ENCODE assay signal across 8 mouse cellular contexts in the genomic region with DNA sequence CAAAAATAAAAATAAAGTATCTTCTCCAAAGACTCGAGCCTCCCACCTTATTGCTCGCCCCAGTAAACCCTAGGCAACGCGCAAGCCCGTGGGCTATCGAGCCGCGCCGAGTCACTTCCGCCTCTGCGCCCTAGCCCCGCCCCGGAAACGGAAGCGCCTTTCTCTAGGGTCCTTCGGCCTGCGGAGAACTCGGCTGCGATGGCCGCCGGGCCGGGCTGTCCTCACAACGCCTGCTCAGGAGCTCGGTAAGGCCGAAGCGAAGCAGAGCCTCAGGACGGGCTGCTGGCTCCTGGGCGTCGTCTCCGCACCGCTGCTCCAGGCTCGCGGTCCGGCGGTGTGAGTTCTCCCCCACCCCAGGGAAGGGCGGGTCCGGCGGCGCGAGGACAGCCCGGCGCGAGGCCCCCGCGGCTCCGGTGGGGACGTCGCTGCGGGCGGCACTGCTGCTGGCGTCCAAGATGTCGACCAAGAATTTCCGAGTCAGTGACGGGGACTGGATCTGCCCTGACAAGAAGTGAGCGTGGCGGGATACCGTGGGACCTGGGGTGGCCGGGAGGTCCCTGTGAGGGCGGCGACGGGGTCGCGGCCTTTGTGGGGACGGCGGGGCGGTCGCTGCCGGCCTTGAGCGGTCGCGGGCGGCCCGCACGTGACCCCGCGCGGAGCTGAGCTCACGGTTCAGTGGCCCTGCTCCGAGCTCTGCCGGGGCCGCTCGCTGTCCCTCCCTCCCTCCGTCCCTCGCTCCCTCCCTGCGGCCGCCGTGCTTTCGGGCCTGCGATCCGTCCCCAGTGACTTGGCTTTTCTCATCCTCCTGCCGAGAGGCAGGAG. TPM values are rescaled to one million over a fixed set of nuclear protein-coding genes. Genes with fewer than 3 reads are reported as not detected.
A peak's percentile ranks its signal among the peaks of the same experiment; 100 is the strongest.
DNase-seq lines count a peak whose midpoint lies in the region; ATAC-seq and TF ChIP-seq lines count a peak whose summit lies in the region.

A gene (plus strand): TSS at position 197 of the 822 bp plus-strand sequence.

- intact Hi-C loops in heart, postnatal 36 days (cut with DNase I): loop anchor here (1.0 to 5.0 kb wide), 2 partner anchors 413 to 498 kb away; a partner anchor contains a TSS

- H3K4me1 ChIP-seq in cerebellum, adult 2 months (ENCODE audit: control insufficient read depth, insufficient read depth, low read length): peaks cover 3% of the 10 kb centered on the region; the same call in 1 of the 2 replicates
- H3K4me1 ChIP-seq in forebrain, postnatal 0 days (ENCODE audit: insufficient read depth): peaks cover 14% of the 10 kb centered on the region; the same call in 1 of the 2 replicates
- no peaks in the 10 kb centered on the region; the same call in 1 of the 2 replicates for H3K4me1 ChIP-seq in lung, embryonic 14.5 days (ENCODE audit: insufficient read depth)

- WGBS in cerebellum, adult 2 months: under 1% methylated on average over 82 of the region's 91 CpGs
- under 1% methylated on average over 83 of the region's 91 CpGs for WGBS in forebrain, postnatal 0 days
- WGBS in lung, embryonic 14.5 days: under 1% methylated on average over 80 of the region's 91 CpGs

- H3K4me2 ChIP-seq in forebrain, postnatal 0 days (ENCODE audit: low read depth): peak within 1 kb of the TSS; percentile 67
- H3K4me2 ChIP-seq in lung, embryonic 14.5 days: peak within 1 kb of the TSS; percentile 88

- ATAC-seq in forebrain, postnatal 0 days: peak; percentile 97
- peak; percentile 98 for ATAC-seq in lung, embryonic 14.5 days (ENCODE audit: insufficient read depth)
- ATAC-seq in neutrophil, adult 5-6 weeks (ENCODE audit: extremely low read depth, insufficient number of reproducible peaks, low FRiP score, poor library complexity, severe bottlenecking): peak; percentile 95

- TF ChIP-seq CTCF in cerebellum, adult 2 months (IDR thresholded peaks at IDR 0.05; ENCODE audit: borderline replicate concordance, insufficient read depth, low read depth, low read length): no peak
- 0 out of 2 replicates have a peak, but pooled peaks have one; percentile 10 for TF ChIP-seq CTCF in forebrain, postnatal 0 days (IDR thresholded peaks at IDR 0.05; ENCODE audit: low read depth)
- no peak for TF ChIP-seq CTCF in lung, embryonic 14.5 days (IDR thresholded peaks at IDR 0.05; ENCODE audit: low read depth)

- peak within 1 kb of the TSS; percentile 93 for H3K27ac ChIP-seq in cerebellum, adult 2 months (ENCODE audit: insufficient read depth, low read length)
- peak within 1 kb of the TSS; percentile 93 for H3K27ac ChIP-seq in forebrain, postnatal 0 days (ENCODE audit: low read depth, low read length)
- peak within 1 kb of the TSS; percentile 93 for H3K27ac ChIP-seq in lung, embryonic 14.5 days (ENCODE audit: low read depth)

- peak; percentile 75 for DNase-seq in MEL-GATA-1-ER (ENCODE audit: extremely low read depth, low read depth)
- peak; percentile 94 to 97 for DNase-seq in cerebellum, adult 2 months
- peak; percentile 96 for DNase-seq in forebrain, postnatal 0 days
- peak; percentile 97 to 98 for DNase-seq in heart, postnatal 36 days
- DNase-seq in layer of hippocampus, adult 8-10 months (ENCODE audit: low spot score in 2 of 2): peak; percentile 86 to 94
- DNase-seq in lung, embryonic 14.5 days: peak; percentile 97
- DNase-seq in testis, postnatal 14 days (ENCODE audit: low spot score): peak; percentile 95

- H3K9ac ChIP-seq in forebrain, postnatal 0 days: peak within 1 kb of the TSS; percentile 89
- H3K9ac ChIP-seq in lung, embryonic 14.5 days: peak within 1 kb of the TSS; percentile 94

- H3K36me3 ChIP-seq in forebrain, postnatal 0 days (ENCODE audit: insufficient read depth): peaks cover 6% of the 10 kb centered on the region
- H3K36me3 ChIP-seq in lung, embryonic 14.5 days (ENCODE audit: insufficient read depth): peaks cover 22% of the 10 kb centered on the region

- H3K27me3 ChIP-seq in cerebellum, adult 2 months (ENCODE audit: control insufficient read depth, insufficient read depth, low read length): no peaks in the 10 kb centered on the region
- H3K27me3 ChIP-seq in forebrain, postnatal 0 days (ENCODE audit: insufficient read depth, low read length): peaks cover 29% of the 10 kb centered on the region
- H3K27me3 ChIP-seq in lung, embryonic 14.5 days (ENCODE audit: insufficient read depth, low read length): peaks cover 31% of the 10 kb centered on the region

- no peaks in the 10 kb centered on the region for H3K9me3 ChIP-seq in forebrain, postnatal 0 days (ENCODE audit: low read length)
- peaks cover 10% of the 10 kb centered on the region for H3K9me3 ChIP-seq in lung, embryonic 14.5 days (ENCODE audit: low read depth, low read length)

- peak; percentile 56; the same call in 1 of the 2 replicates for TF ChIP-seq POLR2A in cerebellum, adult 2 months (IDR thresholded peaks at IDR 0.05; ENCODE audit: borderline replicate concordance, insufficient read depth, low read length)

- H3K4me3 ChIP-seq in cerebellum, adult 2 months (replicated peaks; ENCODE audit: insufficient read depth, low read depth, low read length): peak within 1 kb of the TSS; percentile 71
- H3K4me3 ChIP-seq in forebrain, postnatal 0 days (ENCODE audit: low read depth, low read length): peak within 1 kb of the TSS; percentile 87
- H3K4me3 ChIP-seq in lung, embryonic 14.5 days (ENCODE audit: low read depth, low read length): peak within 1 kb of the TSS; percentile 87

RNA-seq across cellular contexts. Expression of the gene that starts here (rescaled TPM):
- 149 and 159 TPM in 2 replicates for polyA plus RNA-seq in cerebellum, adult 2 months (2012; rRNA removed)
- 104 and 109 TPM in 2 replicates for total RNA-seq in forebrain, postnatal 0 days (2014; rRNA removed)
- polyA plus RNA-seq in forebrain, postnatal 0 days (2015; fragmentation: Nextera tagmentation; extraction: Ambion mirVana): 76.6 and 82.6 TPM in 2 replicates
- total RNA-seq in heart, postnatal 36 days (2021): 10 to 100 TPM; 36.1 to 36.2 TPM
- total RNA-seq in layer of hippocampus, adult 8-10 months (2022): 100 to 1,000 TPM; 129 to 154 (median 143) TPM
- polyA plus RNA-seq in lung, embryonic 14.5 days (2014; fragmentation: Nextera tagmentation; extraction: Ambion mirVana): 99.2 and 104 TPM in 2 replicates
- 105 and 125 TPM in 2 replicates for total RNA-seq in neutrophil, adult 5-6 weeks (2017)

Comparison
In these comparisons a context has a peak if more than half of its experiments do, and no peak if none do; other contexts are left out.
1. Peak in every context shown above with its lines: DNase-seq, ATAC-seq, H3K4me3 ChIP-seq and H3K27ac ChIP-seq.